In the genomic region with DNA sequence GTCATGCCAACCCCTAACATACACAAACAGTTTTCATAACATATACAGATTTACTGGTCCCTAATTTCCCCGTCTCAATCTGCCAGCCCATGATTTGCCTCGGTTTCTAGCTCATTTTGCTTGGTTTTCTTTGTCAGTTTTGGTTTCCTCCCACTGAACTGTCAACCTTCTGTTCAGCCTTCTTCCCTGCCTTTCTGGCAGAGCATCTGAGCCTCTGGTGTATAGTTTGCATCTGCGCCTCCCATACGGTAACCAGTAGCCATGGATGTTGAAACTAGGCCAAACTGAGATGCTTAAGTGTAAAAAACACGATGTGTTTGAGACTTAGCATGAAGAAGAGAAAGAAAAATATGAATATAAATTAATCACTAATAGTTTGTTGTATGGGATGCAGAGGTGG, we compare ENCODE assay signal across 23 mouse cellular contexts. TPM values are rescaled to one million over a fixed set of nuclear protein-coding genes. Genes with fewer than 3 reads are reported as not detected.
DNase-seq lines count a peak whose midpoint lies in the region; ATAC-seq and TF ChIP-seq lines count a peak whose summit lies in the region.
"Had no signal": no experiment of that assay in that cellular context is flagged by ENCODE, and none has a peak within 500 bp of the region (broad histone marks: within the 10 kb centered on the region; RNA-seq: fewer than 3 reads in every experiment).

No protein-coding gene starts in this region.

- H3K9me3 ChIP-seq in forebrain, embryonic 15.5 days = no peaks in the 10 kb centered on the region
- no peaks in the 10 kb centered on the region for H3K9me3 ChIP-seq in forebrain, embryonic 13.5 days (replicated peaks)
- H3K9me3 ChIP-seq in hindbrain, postnatal 0 days (ENCODE audit: low read length) = no peaks in the 10 kb centered on the region
- no peaks in the 10 kb centered on the region for H3K9me3 ChIP-seq in hindbrain, embryonic 11.5 days (ENCODE audit: control insufficient read depth, low read length)
- H3K9me3 ChIP-seq in midbrain, postnatal 0 days (ENCODE audit: low read length) = no peaks in the 10 kb centered on the region
- H3K9me3 ChIP-seq in midbrain, embryonic 13.5 days = no peaks in the 10 kb centered on the region
- H3K9me3 ChIP-seq: heart, embryonic 10.5 days; hindbrain, embryonic 12.5 days; intestine, embryonic 15.5 days; midbrain, embryonic 10.5 days; neural tube, embryonic 13.5 days had no signal

- peak; percentile 38 for DNase-seq in hindbrain, postnatal 0 days (ENCODE audit: low spot score)
- no peak for DNase-seq in hindbrain, embryonic 11.5 days (ENCODE audit: low spot score)
- peak; percentile 59 for DNase-seq in midbrain, postnatal 0 days (ENCODE audit: low spot score)
- DNase-seq in layer of hippocampus, adult 9-11 months = peak; percentile 83
- DNase-seq: cerebellum, adult 18-20 months; cerebellum, postnatal 36 days; heart, postnatal 10 days; kidney, adult 9 months; kidney, postnatal 25 days; lung, embryonic 14.5 days; lung, postnatal 36 days; thymus, postnatal 25 days had no signal

- no peak for TF ChIP-seq CTCF in hindbrain, postnatal 0 days (IDR thresholded peaks at IDR 0.05; ENCODE audit: low read depth)
- TF ChIP-seq CTCF in midbrain, postnatal 0 days (IDR thresholded peaks at IDR 0.05) = no peak

- no peaks in the 10 kb centered on the region for H3K27me3 ChIP-seq in forebrain, embryonic 15.5 days
- H3K27me3 ChIP-seq in forebrain, embryonic 13.5 days = no peaks in the 10 kb centered on the region
- no peaks in the 10 kb centered on the region for H3K27me3 ChIP-seq in hindbrain, postnatal 0 days (ENCODE audit: insufficient read depth, low read length)
- no peaks in the 10 kb centered on the region for H3K27me3 ChIP-seq in hindbrain, embryonic 11.5 days (ENCODE audit: control insufficient read depth, insufficient read depth, low read length)
- H3K27me3 ChIP-seq in midbrain, postnatal 0 days (ENCODE audit: insufficient read depth, low read length) = no peaks in the 10 kb centered on the region
- H3K27me3 ChIP-seq in midbrain, embryonic 13.5 days = no peaks in the 10 kb centered on the region
- H3K27me3 ChIP-seq: CH12.LX; hindbrain, embryonic 12.5 days; intestine, embryonic 15.5 days; neural tube, embryonic 13.5 days had no signal

- WGBS in forebrain, embryonic 15.5 days = 56% methylated on average over 5 of the region's 5 CpGs
- 84% methylated on average over 5 of the region's 5 CpGs for whole genome bisulfite sequencing in forebrain, embryonic 13.5 days
- WGBS in hindbrain, postnatal 0 days = 68% methylated on average over 5 of the region's 5 CpGs
- 92% methylated on average over 5 of the region's 5 CpGs for WGBS in hindbrain, embryonic 11.5 days
- 84% methylated on average over 5 of the region's 5 CpGs for WGBS in midbrain, postnatal 0 days
- 88% methylated on average over 5 of the region's 5 CpGs for WGBS in midbrain, embryonic 13.5 days

- ATAC-seq in forebrain, embryonic 15.5 days (replicated peaks) = peak; percentile 42; the same call in 1 of the 2 replicates
- no peak; the same call in 1 of the 2 replicates for ATAC-seq in forebrain, embryonic 13.5 days
- ATAC-seq in hindbrain, postnatal 0 days = no peak
- ATAC-seq in hindbrain, embryonic 11.5 days (ENCODE audit: low FRiP score) = no peak
- no peak for ATAC-seq in midbrain, postnatal 0 days (ENCODE audit: low FRiP score)
- no peak for ATAC-seq in midbrain, embryonic 13.5 days
- ATAC-seq in megakaryocyte, adult 5-6 weeks (ENCODE audit: poor library complexity, severe bottlenecking) = no peak
- ATAC-seq: intestine, embryonic 15.5 days had no signal

- H3K36me3 ChIP-seq in forebrain, embryonic 15.5 days = no peaks in the 10 kb centered on the region
- peaks cover 59% of the 10 kb centered on the region for H3K36me3 ChIP-seq in forebrain, embryonic 13.5 days (ENCODE audit: poor library complexity, severe bottlenecking)
- H3K36me3 ChIP-seq in hindbrain, postnatal 0 days (ENCODE audit: insufficient read depth, low read length) = no peaks in the 10 kb centered on the region
- H3K36me3 ChIP-seq in hindbrain, embryonic 11.5 days (ENCODE audit: control insufficient read depth, insufficient read depth, low read length) = peaks cover 2% of the 10 kb centered on the region; the same call in 1 of the 2 replicates
- H3K36me3 ChIP-seq in midbrain, postnatal 0 days (ENCODE audit: insufficient read depth, low read length) = no peaks in the 10 kb centered on the region
- H3K36me3 ChIP-seq in midbrain, embryonic 13.5 days = peaks cover 40% of the 10 kb centered on the region

- H3K4me3 ChIP-seq in forebrain, embryonic 15.5 days = no peak overlapping the region
- H3K4me3 ChIP-seq in forebrain, embryonic 13.5 days = no peak overlapping the region
- H3K4me3 ChIP-seq in hindbrain, postnatal 0 days (ENCODE audit: low read length) = no peak overlapping the region
- no peak overlapping the region for H3K4me3 ChIP-seq in hindbrain, embryonic 11.5 days (ENCODE audit: low read depth, low read length)
- no peak overlapping the region for H3K4me3 ChIP-seq in midbrain, postnatal 0 days (ENCODE audit: low read depth, low read length)
- H3K4me3 ChIP-seq in midbrain, embryonic 13.5 days (replicated peaks) = no peak overlapping the region
- H3K4me3 ChIP-seq: heart, embryonic 10.5 days; hindbrain, embryonic 12.5 days; intestine, embryonic 15.5 days; midbrain, embryonic 10.5 days; neural tube, embryonic 13.5 days had no signal

- H3K9ac ChIP-seq in forebrain, embryonic 15.5 days (replicated peaks) = no peak overlapping the region
- no peak overlapping the region for H3K9ac ChIP-seq in forebrain, embryonic 13.5 days
- no peak overlapping the region for H3K9ac ChIP-seq in hindbrain, postnatal 0 days (replicated peaks; ENCODE audit: low read length)
- H3K9ac ChIP-seq in hindbrain, embryonic 11.5 days (ENCODE audit: low read depth, low read length) = no peak overlapping the region
- H3K9ac ChIP-seq in midbrain, postnatal 0 days (replicated peaks; ENCODE audit: low read length, poor library complexity, severe bottlenecking) = no peak overlapping the region
- H3K9ac ChIP-seq in midbrain, embryonic 13.5 days (replicated peaks) = no peak overlapping the region
- H3K9ac ChIP-seq: hindbrain, embryonic 12.5 days; intestine, embryonic 15.5 days; lung, embryonic 14.5 days; neural tube, embryonic 13.5 days had no signal

- H3K4me2 ChIP-seq in forebrain, embryonic 15.5 days (replicated peaks) = no peak overlapping the region
- no peak overlapping the region for H3K4me2 ChIP-seq in forebrain, embryonic 13.5 days
- no peak overlapping the region for H3K4me2 ChIP-seq in hindbrain, postnatal 0 days (ENCODE audit: low read depth, low read length)
- H3K4me2 ChIP-seq in hindbrain, embryonic 11.5 days (replicated peaks; ENCODE audit: low read depth, low read length) = no peak overlapping the region
- no peak overlapping the region for H3K4me2 ChIP-seq in midbrain, postnatal 0 days (ENCODE audit: low read depth, low read length, poor library complexity, severe bottlenecking)
- no peak overlapping the region for H3K4me2 ChIP-seq in midbrain, embryonic 13.5 days (replicated peaks)
- H3K4me2 ChIP-seq: hindbrain, embryonic 12.5 days; intestine, embryonic 15.5 days; liver, embryonic 11.5 days; lung, embryonic 14.5 days; neural tube, embryonic 13.5 days had no signal

- 0 out of 2 replicates have a peak, but pooled peaks cover 3% of the 10 kb centered on the region for H3K4me1 ChIP-seq in forebrain, embryonic 15.5 days
- H3K4me1 ChIP-seq in forebrain, embryonic 13.5 days = no peaks in the 10 kb centered on the region
- H3K4me1 ChIP-seq in hindbrain, postnatal 0 days (ENCODE audit: insufficient read depth, low read length) = no peaks in the 10 kb centered on the region
- no peaks in the 10 kb centered on the region for H3K4me1 ChIP-seq in hindbrain, embryonic 11.5 days (replicated peaks; ENCODE audit: control insufficient read depth, insufficient read depth, low read length)
- H3K4me1 ChIP-seq in midbrain, postnatal 0 days (ENCODE audit: insufficient read depth, low read length) = no peaks in the 10 kb centered on the region
- H3K4me1 ChIP-seq in midbrain, embryonic 13.5 days (replicated peaks) = no peaks in the 10 kb centered on the region
- H3K4me1 ChIP-seq: heart, embryonic 10.5 days; hindbrain, embryonic 12.5 days; intestine, embryonic 15.5 days; midbrain, embryonic 10.5 days had no signal

- peak overlapping the region; percentile 56 for H3K27ac ChIP-seq in forebrain, embryonic 15.5 days (replicated peaks)
- no peak overlapping the region for H3K27ac ChIP-seq in forebrain, embryonic 13.5 days
- H3K27ac ChIP-seq in hindbrain, postnatal 0 days = no peak overlapping the region
- no peak overlapping the region for H3K27ac ChIP-seq in hindbrain, embryonic 11.5 days (ENCODE audit: low read depth, low read length)
- no peak overlapping the region for H3K27ac ChIP-seq in midbrain, postnatal 0 days (ENCODE audit: low read depth, low read length)
- H3K27ac ChIP-seq in midbrain, embryonic 13.5 days = no peak overlapping the region
- H3K27ac ChIP-seq: heart, embryonic 10.5 days; hindbrain, embryonic 12.5 days; intestine, embryonic 15.5 days; midbrain, embryonic 10.5 days; neural tube, embryonic 13.5 days had no signal

RNA-seq across cellular contexts. Expression of a gene that starts 11.8 kb away (rescaled TPM):
- polyA plus RNA-seq in forebrain, embryonic 15.5 days (2015; fragmentation: Nextera tagmentation; extraction: Ambion mirVana) = 12.9 and 13.0 TPM in 2 replicates
- polyA plus RNA-seq in forebrain, embryonic 13.5 days (2015; fragmentation: Nextera tagmentation; extraction: Ambion mirVana) = 11.1 and 12.3 TPM in 2 replicates
- 56.8 and 57.5 TPM in 2 replicates for total RNA-seq in hindbrain, postnatal 0 days (2014; rRNA removed)
- polyA plus RNA-seq in hindbrain, postnatal 0 days (2015; fragmentation: Nextera tagmentation; extraction: Ambion mirVana) = 19.6 and 23.1 TPM in 2 replicates
- polyA plus RNA-seq in hindbrain, embryonic 11.5 days (2014; fragmentation: Nextera tagmentation; extraction: Ambion mirVana) = 14.5 and 17.4 TPM in 2 replicates
- total RNA-seq in midbrain, postnatal 0 days (2014; rRNA removed) = 66.7 and 69.1 TPM in 2 replicates
- 12.8 and 16.0 TPM in 2 replicates for polyA plus RNA-seq in midbrain, postnatal 0 days (2015; fragmentation: Nextera tagmentation; extraction: Ambion mirVana)
- 12.8 and 13.1 TPM in 2 replicates for polyA plus RNA-seq in midbrain, embryonic 13.5 days (2015; fragmentation: Nextera tagmentation; extraction: Ambion mirVana)
- 34.2 and 46.4 TPM in 2 replicates for total RNA-seq in megakaryocyte, adult 5-6 weeks (2015)
- total RNA-seq in megakaryocyte, adult 5-6 weeks (2017) = 80.8 and 82.7 TPM in 2 replicates

RNA-seq across cellular contexts. Expression of a gene that starts 20.7 kb away (rescaled TPM):
- 14.4 and 16.3 TPM in 2 replicates for polyA plus RNA-seq in forebrain, embryonic 15.5 days (2015; fragmentation: Nextera tagmentation; extraction: Ambion mirVana)
- 20.5 and 21.1 TPM in 2 replicates for polyA plus RNA-seq in forebrain, embryonic 13.5 days (2015; fragmentation: Nextera tagmentation; extraction: Ambion mirVana)
- total RNA-seq in hindbrain, postnatal 0 days (2014; rRNA removed) = 74.3 and 78.0 TPM in 2 replicates
- 11.8 and 12.8 TPM in 2 replicates for polyA plus RNA-seq in hindbrain, postnatal 0 days (2015; fragmentation: Nextera tagmentation; extraction: Ambion mirVana)
- polyA plus RNA-seq in hindbrain, embryonic 11.5 days (2014; fragmentation: Nextera tagmentation; extraction: Ambion mirVana) = 38.6 and 39.3 TPM in 2 replicates
- total RNA-seq in midbrain, postnatal 0 days (2014; rRNA removed) = 38.7 and 42.3 TPM in 2 replicates
- 7.2 and 7.8 TPM in 2 replicates for polyA plus RNA-seq in midbrain, postnatal 0 days (2015; fragmentation: Nextera tagmentation; extraction: Ambion mirVana)
- 14.2 and 19.2 TPM in 2 replicates for polyA plus RNA-seq in midbrain, embryonic 13.5 days (2015; fragmentation: Nextera tagmentation; extraction: Ambion mirVana)
- total RNA-seq in megakaryocyte, adult 5-6 weeks (2015) = 2.6 and 4.3 TPM in 2 replicates
- 2.3 and 2.5 TPM in 2 replicates for total RNA-seq in megakaryocyte, adult 5-6 weeks (2017)
